Mouse (Mus musculus) small intestine, adult 2 months (tissue): Measurements from ENCODE around the gene Gpx5.

Experiments
- CTCF ChIP-seq: fragments of 200-500 bp; IDR thresholded peaks from 2 replicates; pipeline ENCODE4 v1.5.1; 2012; ENCODE audit warnings: low read depth, mild to moderate bottlenecking, control low read depth, inconsistent platforms, low read length, moderate library complexity, mixed read lengths; ENCODE audit not compliant: insufficient replicate concordance, insufficient read length; ENCODE audit errors: extremely low read depth
- POLR2A ChIP-seq: fragments of 200-500 bp; IDR thresholded peaks from 2 replicates; pipeline ENCODE4 v1.6.1; 2012; ENCODE audit warnings: low read depth, mild to moderate bottlenecking, control low read depth, inconsistent platforms, low read length, moderate library complexity

- TF ChIP-seq CTCF (no peak), POLR2A (no peak)
These were observed 49.3 kb downstream of the Gpx5 start for GRCm38 (mm10) chr13:21243196-21243595.
